Mouse (Mus musculus): ENCODE results near the gene Slx1b. TPM values are rescaled to one million over a fixed set of nuclear protein-coding genes. Genes with fewer than 3 reads are reported as not detected.

The Slx1b gene
- total RNA-seq, 2 experiments from 2014 or later, result 2.7 to 3.3 TPM

GRCm38 (mm10) chr7:126715679-126716078 lies 20.1 kb upstream of the Slx1b start:
- Histone ChIP-seq H3K4me3 (no peak overlapping the region), H3K27ac (no peak overlapping the region)
- no peak for TF ChIP-seq CTCF (IDR thresholded peaks at IDR 0.05)
- no peak for DNase-seq
- intact Hi-C loops (cut with DNase I), result no loop called here

- DNase-seq, result no peak
- H3K4me3 ChIP-seq, result no peak overlapping the region
- no peak overlapping the region for H3K27ac ChIP-seq
- TF ChIP-seq CTCF (IDR thresholded peaks at IDR 0.05), result no peak
- intact Hi-C loops (cut with DNase I), result no loop called here
Measured at GRCm38 (mm10) chr7:126711910-126712309, 16.3 kb upstream of the Slx1b start.

GRCm38 (mm10) chr7:126710266-126710665 lies 14.7 kb upstream of the Slx1b start:
- no peak overlapping the region for H3K4me3 ChIP-seq
- intact Hi-C loops (cut with DNase I), result no loop called here
- no peak for TF ChIP-seq CTCF (IDR thresholded peaks at IDR 0.05)

GRCm38 (mm10) chr7:126708175-126708952 lies 12.8 kb upstream of the Slx1b start:
- H3K27ac ChIP-seq, result no peak overlapping the region
- no peak overlapping the region for H3K4me3 ChIP-seq
- TF ChIP-seq CTCF (IDR thresholded peaks at IDR 0.05), result no peak
- intact Hi-C loops (cut with DNase I), result no loop called here
- no peak for DNase-seq

More at GRCm38 (mm10) chr7:126710266-126710665, 14.7 kb upstream of the Slx1b start:
- no peak overlapping the region for H3K27ac ChIP-seq
- DNase-seq, result no peak

- intact Hi-C loops (cut with DNase I), result no loop called here
- DNase-seq, result no peak
- no peak within 1 kb of the TSS for H3K27ac ChIP-seq
- no peak for TF ChIP-seq CTCF (IDR thresholded peaks at IDR 0.05)
- H3K4me3 ChIP-seq, result no peak within 1 kb of the TSS
Measured at GRCm38 (mm10) chr7:126707442-126708174, 12.0 kb upstream of the Slx1b start, which contains the start of gene Coro1a. TSS of gene Coro1a (minus strand) at chr7:126707787.

- H3K4me3 ChIP-seq, result peak overlapping the region; percentile 63
- peak overlapping the region; percentile 49 for H3K27ac ChIP-seq
- intact Hi-C loops (cut with DNase I), result no loop called here
- peak; percentile 78 for DNase-seq
- TF ChIP-seq CTCF (IDR thresholded peaks at IDR 0.05), result no peak
Measured at GRCm38 (mm10) chr7:126704121-126704980, 8.8 kb upstream of the Slx1b start.

GRCm38 (mm10) chr7:126703757-126704077 lies 8.1 kb upstream of the Slx1b start:
- intact Hi-C loops (cut with DNase I), result no loop called here
- no peak for TF ChIP-seq CTCF (IDR thresholded peaks at IDR 0.05)
- no peak for DNase-seq
- peak overlapping the region; percentile 63 for H3K4me3 ChIP-seq
- H3K27ac ChIP-seq, result peak overlapping the region; percentile 49

GRCm38 (mm10) chr7:126702861-126703756 lies 7.5 kb upstream of the Slx1b start:
- no peak for TF ChIP-seq CTCF (IDR thresholded peaks at IDR 0.05)
- Histone ChIP-seq H3K27ac (peak overlapping the region; percentile 49), H3K4me3 (peak overlapping the region; percentile 63)
- intact Hi-C loops (cut with DNase I), result no loop called here
- no peak for DNase-seq

GRCm38 (mm10) chr7:126702358-126702757 lies 6.8 kb upstream of the Slx1b start:
- intact Hi-C loops (cut with DNase I), result no loop called here
- no peak for TF ChIP-seq CTCF (IDR thresholded peaks at IDR 0.05)

GRCm38 (mm10) chr7:126701559-126702357 lies 6.2 kb upstream of the Slx1b start:
- H3K4me3 ChIP-seq, result peak overlapping the region; percentile 49
- no peak for TF ChIP-seq CTCF (IDR thresholded peaks at IDR 0.05)
- no peak overlapping the region for H3K27ac ChIP-seq
- intact Hi-C loops (cut with DNase I), result no loop called here
- DNase-seq, result no peak

More at GRCm38 (mm10) chr7:126702358-126702757, 6.8 kb upstream of the Slx1b start:
- Histone ChIP-seq H3K27ac (peak overlapping the region; percentile 49; the same call in 1 of the 2 replicates), H3K4me3 (peak overlapping the region; percentile 63)
- DNase-seq, result no peak

- Histone ChIP-seq H3K27ac (no peak overlapping the region), H3K4me3 (peak overlapping the region; percentile 49)
- TF ChIP-seq CTCF (IDR thresholded peaks at IDR 0.05), result peak; percentile 95; the same call in 1 of the 2 replicates
- intact Hi-C loops (cut with DNase I), result no loop called here
- peak; percentile 91 for DNase-seq
Measured at GRCm38 (mm10) chr7:126701070-126701469, 5.5 kb upstream of the Slx1b start.

Data from gastrocnemius, adult 2 months (tissue).